Mouse (Mus musculus) G1E (cell line): ENCODE measurements around the gene Copb1.

Experiments
- CTCF ChIP-seq: IDR thresholded peaks from 2 replicates; pipeline ENCODE4 v1.5.1; 2012; ENCODE audit warnings: low read depth, low read length, inconsistent platforms, mixed read lengths
- TAL1 ChIP-seq: conservative IDR thresholded peaks from 2 replicates; pipeline ENCODE4 v1.6.1; 2012; ENCODE audit warnings: low read depth, low read length, inconsistent platforms, mixed read lengths

DNA sequence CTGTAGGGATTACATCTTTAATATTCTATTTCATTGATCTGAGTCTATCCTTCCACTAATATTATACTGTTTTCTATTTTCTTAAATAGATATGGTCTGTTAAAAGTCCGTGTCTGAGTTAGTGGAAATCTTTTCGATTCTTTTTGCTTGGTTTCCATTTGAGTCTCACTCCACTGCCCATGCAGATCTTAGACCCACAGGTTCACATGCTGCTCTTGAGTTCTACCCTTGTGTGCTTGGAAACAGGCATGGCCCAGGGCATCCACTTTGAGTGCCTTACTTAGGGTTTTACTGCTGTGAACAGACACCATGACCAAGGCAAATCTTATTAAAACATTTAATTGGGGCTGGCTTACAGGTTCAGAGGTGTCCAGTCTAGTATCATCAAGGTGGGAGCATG lies 46.3 kb upstream of the Copb1 start:
- TF ChIP-seq TAL1 = no peak
- TF ChIP-seq CTCF = no peak
